Mouse (Mus musculus) ES-CJ7 (cell line): Measurements from ENCODE around the gene Sbsn.
A peak's percentile ranks its signal among the peaks of the same experiment; 100 is the strongest.

Source experiments
- DNase-seq: peaks from one replicate; pipeline ENCODE4 v3.0.0; 2011; ENCODE audit warnings: low read depth, low spot score

The Sbsn gene

GRCm38 (mm10) chr7:30757001-30757400 lies 5.7 kb downstream of the Sbsn start:
- DNase-seq = peak; percentile 61

- DNase-seq = peak; percentile 44
Measured at GRCm38 (mm10) chr7:30758853-30759252, 7.6 kb downstream of the Sbsn start.

GRCm38 (mm10) chr7:30761769-30762352 lies 10.6 kb downstream of the Sbsn start:
- DNase-seq = no peak

GRCm38 (mm10) chr7:30763456-30763855 lies 12.2 kb downstream of the Sbsn start, which contains the start of gene Dmkn:
Gene Dmkn, plus strand, starts transcription at chr7:30763756.
- no peak for DNase-seq

- no peak for DNase-seq
Measured at GRCm38 (mm10) chr7:30765173-30765572, 13.9 kb downstream of the Sbsn start.

- no peak for DNase-seq
Measured at GRCm38 (mm10) chr7:30766408-30766807, 15.1 kb downstream of the Sbsn start.

- no peak for DNase-seq
Measured at GRCm38 (mm10) chr7:30769236-30769635, 18.0 kb downstream of the Sbsn start.

- no peak for DNase-seq
Measured at GRCm38 (mm10) chr7:30776104-30776503, 24.8 kb downstream of the Sbsn start.

- peak; percentile 69 for DNase-seq
Measured at GRCm38 (mm10) chr7:30777081-30777579, 25.9 kb downstream of the Sbsn start.

GRCm38 (mm10) chr7:30777911-30778310 lies 26.6 kb downstream of the Sbsn start:
- no peak for DNase-seq

GRCm38 (mm10) chr7:30781792-30782191 lies 30.5 kb downstream of the Sbsn start:
- DNase-seq = no peak

- no peak for DNase-seq
Measured at GRCm38 (mm10) chr7:30782658-30783057, 31.4 kb downstream of the Sbsn start.

- no peak for DNase-seq
Measured at GRCm38 (mm10) chr7:30785154-30785553, 33.9 kb downstream of the Sbsn start.

- peak; percentile 48 for DNase-seq
Measured at GRCm38 (mm10) chr7:30785721-30786546, 34.7 kb downstream of the Sbsn start.

- DNase-seq = no peak
Measured at GRCm38 (mm10) chr7:30787377-30788022, 36.2 kb downstream of the Sbsn start, which contains the start of gene Krtdap. Gene Krtdap, plus strand, starts transcription at chr7:30787896.

- DNase-seq = no peak
Measured at GRCm38 (mm10) chr7:30790141-30790540, 38.9 kb downstream of the Sbsn start.

GRCm38 (mm10) chr7:30791921-30792320 lies 40.6 kb downstream of the Sbsn start:
- peak; percentile 74 for DNase-seq

- DNase-seq = no peak
Measured at GRCm38 (mm10) chr7:30794921-30795320, 43.6 kb downstream of the Sbsn start.

- no peak for DNase-seq
Measured at GRCm38 (mm10) chr7:30796790-30797189, 45.5 kb downstream of the Sbsn start.

- peak; percentile 38 for DNase-seq
Measured at GRCm38 (mm10) chr7:30800653-30801052, 49.4 kb downstream of the Sbsn start.

GRCm38 (mm10) chr7:30803256-30803655 lies 52.0 kb downstream of the Sbsn start:
- peak; percentile 61 for DNase-seq

GRCm38 (mm10) chr7:30804026-30804715 lies 52.9 kb downstream of the Sbsn start:
- no peak for DNase-seq
